Mouse (Mus musculus): ENCODE measurements around the gene Yy1.
"Not testable (repeated sequence)": the region's sequence is repeated elsewhere in the genome, so short reads cannot be mapped to it uniquely, and the experiment has no call there.

The Yy1 gene

GRCm38 (mm10) chr12:108827641-108828040, 34.9 kb downstream of the Yy1 start:
- no peak for DNase-seq

DNA sequence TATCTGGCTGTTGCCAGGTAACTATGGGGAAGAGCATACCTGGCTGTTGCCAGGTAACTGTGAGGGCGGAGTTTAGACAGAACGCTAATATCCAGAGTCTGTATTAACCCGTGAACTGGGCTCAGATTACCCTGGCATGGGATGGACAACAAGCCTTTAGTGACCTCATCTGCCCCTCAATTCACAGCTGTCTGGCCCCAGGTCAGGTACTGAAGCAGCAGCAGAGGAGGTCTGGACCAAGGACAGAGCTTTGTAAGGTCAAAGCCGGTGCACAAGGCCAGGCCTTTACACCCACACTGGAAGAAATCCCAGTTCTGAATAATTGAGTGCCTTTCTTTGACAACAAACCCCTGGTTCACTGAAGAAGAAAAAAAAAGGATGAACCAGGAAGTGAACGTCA, 36.9 kb downstream of the Yy1 start:
- peak in 1 of 2 experiments; percentile 41 for DNase-seq

DNA sequence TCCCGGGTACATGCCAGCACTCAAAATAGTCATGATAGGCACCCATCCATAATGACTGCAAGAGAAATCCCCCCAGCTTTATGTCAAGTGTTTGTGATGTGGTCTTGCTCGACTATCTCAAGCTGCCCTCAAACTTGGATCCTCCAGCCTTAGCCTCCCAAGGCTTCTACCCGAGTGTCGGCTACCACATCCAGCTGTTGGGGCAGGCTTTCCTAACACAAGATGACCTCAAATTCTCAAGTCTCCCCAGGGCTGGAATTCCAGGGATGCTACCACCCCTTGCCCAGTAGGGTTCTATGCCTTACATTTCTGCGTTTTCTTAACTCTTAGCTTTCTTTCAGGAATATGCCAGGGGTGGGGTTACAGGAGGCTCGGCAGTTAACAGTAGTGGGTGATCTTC, 37.6 kb downstream of the Yy1 start:
- no peak for DNase-seq

DNA sequence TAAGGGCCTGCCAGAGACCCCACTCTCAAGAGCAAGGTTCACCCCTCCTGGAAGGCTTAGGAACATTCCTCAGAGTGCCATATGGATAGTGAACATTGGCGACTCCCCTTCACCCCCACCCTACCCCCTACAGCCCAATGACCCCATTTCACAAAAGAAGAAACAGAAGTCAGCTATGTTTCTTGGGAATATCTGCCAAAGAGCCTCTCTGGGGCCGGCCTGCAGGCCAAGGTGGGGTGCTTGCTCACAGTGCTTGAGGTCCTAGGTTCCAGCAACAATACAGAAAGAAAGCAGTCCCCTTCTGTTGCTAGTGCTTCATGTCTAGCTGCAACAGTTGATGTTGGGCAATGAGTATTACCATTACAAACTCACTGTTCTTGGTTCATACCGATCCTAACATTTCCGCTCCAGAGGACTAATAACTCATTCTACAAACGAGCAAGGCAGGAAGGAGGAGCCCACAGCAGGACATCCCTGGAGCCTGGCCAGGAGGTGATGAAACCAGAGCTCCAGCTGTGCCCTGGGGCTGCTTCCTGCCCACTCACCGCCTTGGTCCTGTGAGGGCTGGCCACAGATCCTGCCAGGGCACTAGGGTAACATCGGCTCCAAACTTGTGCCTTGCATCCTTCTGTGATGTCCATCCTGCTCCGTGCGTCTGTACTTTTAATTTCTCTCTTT, 39.3 kb downstream of the Yy1 start:
- DNase-seq: peak; percentile 70 to 73

GRCm38 (mm10) chr12:108832851-108833250, 40.1 kb downstream of the Yy1 start:
- DNase-seq: peak in 1 of 2 experiments; percentile 33

- no peak for DNase-seq
Observed at GRCm38 (mm10) chr12:108833408-108833807, 40.6 kb downstream of the Yy1 start.

- DNase-seq: no peak
Observed at GRCm38 (mm10) chr12:108834337-108834736, 41.6 kb downstream of the Yy1 start.

- DNase-seq: no peak
Observed at GRCm38 (mm10) chr12:108834786-108835185, 42.0 kb downstream of the Yy1 start.

GRCm38 (mm10) chr12:108835208-108835839, 42.6 kb downstream of the Yy1 start:
- DNase-seq: no peak

DNA sequence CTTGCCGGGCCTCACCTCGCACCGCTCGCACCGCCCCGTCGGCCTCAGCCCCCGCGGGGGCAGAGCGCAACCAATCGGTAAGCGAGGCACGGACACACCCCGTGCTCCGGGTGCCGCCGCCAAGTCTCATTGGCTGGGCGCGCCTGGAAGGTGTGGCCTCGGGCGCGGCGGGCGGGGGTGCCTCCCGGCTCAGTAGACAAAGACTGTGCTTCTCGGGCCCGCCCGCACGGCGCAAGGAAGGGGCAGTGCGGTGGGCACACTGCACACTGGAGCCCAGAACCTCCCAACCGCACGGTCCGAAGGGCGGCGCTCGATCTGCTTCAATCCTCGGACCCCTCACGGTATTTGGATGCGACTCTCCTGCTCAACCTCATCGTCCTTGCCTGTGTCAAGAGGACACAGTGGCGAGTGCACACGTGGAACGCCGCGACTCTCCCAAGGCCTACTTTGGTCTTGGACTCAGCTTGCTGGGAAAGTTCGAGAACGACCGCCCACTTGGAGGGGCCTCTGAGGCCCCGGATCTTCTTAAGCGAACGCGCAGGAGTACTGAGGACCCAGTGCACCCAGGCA, 43.2 kb downstream of the Yy1 start, which contains the start of the genes Slc25a29 and Slc25a47:
Gene Slc25a29, minus strand, starts transcription at position 44 of the 570 bp plus-strand sequence.
Gene Slc25a47, plus strand, starts transcription at position 207 of the 570 bp plus-strand sequence.
- DNase-seq: peak; percentile 96

- DNase-seq: no peak
Observed at GRCm38 (mm10) chr12:108836722-108837121, 43.9 kb downstream of the Yy1 start.

- peak; percentile 47 to 65 for DNase-seq
Observed at GRCm38 (mm10) chr12:108841181-108841580, 48.4 kb downstream of the Yy1 start.

GRCm38 (mm10) chr12:108842663-108843062, 49.9 kb downstream of the Yy1 start:
- no peak for DNase-seq

DNA sequence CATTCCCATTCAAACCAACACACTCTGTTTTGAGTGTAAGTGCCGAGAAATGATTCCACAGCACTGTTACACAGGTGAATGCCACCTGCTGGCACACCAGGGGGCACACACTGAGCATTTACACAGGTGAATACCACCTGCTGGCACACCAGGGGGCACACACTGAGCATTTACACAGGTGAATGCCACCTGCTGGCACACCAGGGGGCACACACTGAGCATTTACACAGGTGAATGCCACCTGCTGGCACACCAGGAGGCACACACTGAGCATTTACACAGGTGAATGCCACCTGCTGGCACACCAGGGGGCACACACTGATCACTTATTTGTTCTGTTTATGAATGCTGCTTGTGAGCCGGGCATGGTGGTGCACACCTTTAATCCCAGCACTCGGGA, 55.3 kb downstream of the Yy1 start:
- not testable (repeated sequence) for DNase-seq

DNA sequence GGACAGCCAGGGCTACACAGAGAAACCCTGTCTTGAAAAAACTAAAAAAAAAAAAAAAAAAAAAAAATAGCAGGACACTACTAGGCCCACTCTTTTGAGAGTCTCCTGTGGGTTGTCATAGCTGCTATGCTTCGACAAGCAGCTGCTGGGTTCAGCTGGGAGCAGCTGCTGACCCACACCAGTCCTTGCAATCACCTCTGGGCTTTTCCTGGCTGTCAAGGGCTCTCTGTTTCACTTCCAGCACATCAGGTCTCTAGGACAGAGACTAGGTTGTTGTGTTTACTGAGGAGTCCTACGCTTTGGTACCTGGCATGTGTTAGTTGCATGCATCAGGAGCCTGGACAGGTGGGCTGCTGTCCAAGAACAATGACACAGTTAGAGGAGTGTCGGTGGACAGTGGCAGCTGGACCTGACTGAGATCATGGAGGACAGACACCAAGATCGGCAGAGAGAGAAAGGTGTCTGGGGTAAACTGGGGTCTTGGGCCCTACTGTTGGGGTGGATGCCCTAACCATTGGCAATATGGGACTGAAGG, 56.8 kb downstream of the Yy1 start:
- DNase-seq: no peak

GRCm38 (mm10) chr12:108850129-108850528, 57.4 kb downstream of the Yy1 start:
- DNase-seq: no peak

DNA sequence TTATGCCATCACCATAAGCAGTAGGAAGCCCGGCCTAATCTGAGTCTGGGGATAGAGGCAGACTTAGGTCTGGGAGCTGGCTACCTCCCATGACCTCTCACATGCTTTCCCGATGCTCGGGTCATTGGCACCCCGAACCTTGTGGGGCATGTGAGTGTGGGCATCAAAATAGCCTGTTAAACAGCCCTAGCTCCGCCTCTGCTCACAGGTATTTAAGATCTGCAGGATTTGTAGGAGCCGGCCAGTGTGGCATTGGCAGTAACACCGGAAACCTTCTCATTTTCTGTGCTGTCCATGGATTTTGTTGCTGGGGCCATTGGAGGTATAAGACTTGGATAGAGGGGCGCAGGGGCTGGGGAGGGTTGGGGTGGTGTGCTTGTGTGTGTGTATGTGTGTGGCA, 58.1 kb downstream of the Yy1 start:
- no peak for DNase-seq

DNA sequence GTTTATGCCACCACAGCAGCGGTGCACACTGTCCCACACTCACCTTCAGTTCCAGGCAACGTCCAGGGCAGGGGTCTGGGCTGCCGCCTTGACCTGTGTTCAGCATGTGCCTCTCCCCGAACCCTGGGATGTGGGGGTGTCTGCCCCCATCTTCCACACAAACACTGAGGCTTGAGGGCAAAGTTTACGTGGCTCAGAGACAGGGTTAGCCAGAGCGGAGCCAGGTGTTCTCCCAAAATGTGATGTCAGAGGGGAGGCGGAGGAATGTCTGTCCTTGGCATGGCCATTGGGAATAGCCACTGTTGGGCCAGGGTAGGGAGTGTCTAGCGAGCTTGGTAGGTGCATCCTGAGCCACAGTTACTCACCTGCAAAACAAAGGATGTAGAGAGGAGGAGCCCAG, 60.0 kb downstream of the Yy1 start:
- no peak for DNase-seq

GRCm38 (mm10) chr12:108855081-108855480, 62.3 kb downstream of the Yy1 start:
- DNase-seq: no peak

GRCm38 (mm10) chr12:108856186-108856585, 63.4 kb downstream of the Yy1 start:
- DNase-seq: no peak

- no peak for DNase-seq
Observed at GRCm38 (mm10) chr12:108857109-108857508, 64.3 kb downstream of the Yy1 start.

GRCm38 (mm10) chr12:108857589-108858184, 64.9 kb downstream of the Yy1 start:
- DNase-seq: no peak

DNA sequence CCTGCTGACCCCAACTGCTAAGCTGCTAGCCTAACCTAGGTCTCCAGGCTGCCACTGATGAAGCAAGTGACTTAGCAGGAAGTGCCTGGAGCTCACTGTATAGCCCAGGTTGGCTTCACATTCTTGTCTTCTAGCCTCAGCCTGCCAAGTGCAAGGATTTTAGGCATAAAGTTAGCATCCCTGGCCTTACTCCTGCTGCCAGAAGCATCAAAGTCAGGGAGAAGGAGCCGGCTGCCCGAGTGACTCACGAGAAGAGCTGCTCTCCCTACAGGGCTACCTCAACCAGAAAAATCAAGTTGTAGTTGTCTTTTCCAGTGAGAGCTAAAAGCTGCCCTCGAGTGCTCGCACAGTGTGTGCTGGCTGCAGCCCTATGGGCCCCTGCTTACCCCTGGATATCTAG, 65.7 kb downstream of the Yy1 start:
- DNase-seq: no peak
